ENCODE assay signal across 8 mouse cellular contexts in the genomic region with DNA sequence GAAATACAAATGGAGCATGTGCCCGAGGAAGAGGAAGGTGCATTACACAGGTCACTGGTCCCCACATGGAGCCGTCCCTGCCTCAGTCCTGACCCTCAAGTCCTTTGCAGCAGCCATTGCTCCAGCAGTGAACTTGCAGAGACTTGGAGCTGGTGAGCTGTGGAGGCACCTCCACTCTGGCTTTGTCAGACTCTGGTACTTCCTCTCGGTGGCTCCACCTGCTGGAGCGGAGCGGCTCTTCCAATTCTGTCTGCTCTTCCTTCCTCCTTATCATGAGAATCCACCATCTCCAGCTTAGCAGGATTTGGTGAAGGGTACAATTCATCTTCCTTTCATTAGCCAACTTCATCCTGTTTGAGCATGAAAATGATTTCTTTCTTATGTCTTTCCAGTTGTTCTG.
A peak's percentile ranks its signal among the peaks of the same experiment; 100 is the strongest.
DNase-seq lines count a peak whose midpoint lies in the region; ATAC-seq lines count a peak whose summit lies in the region.

No protein-coding gene starts in this region.

- H3K4me2 ChIP-seq in embryonic facial prominence, embryonic 11.5 days (ENCODE audit: low read depth, low read length): no peak overlapping the region
- no peak overlapping the region for H3K4me2 ChIP-seq in neural tube, embryonic 12.5 days (replicated peaks)

- H3K36me3 ChIP-seq in embryonic facial prominence, embryonic 11.5 days (replicated peaks; ENCODE audit: control insufficient read depth, insufficient read depth, low read depth, low read length): no peaks in the 10 kb centered on the region
- H3K36me3 ChIP-seq in neural tube, embryonic 12.5 days: no peaks in the 10 kb centered on the region

- no peaks in the 10 kb centered on the region for H3K9me3 ChIP-seq in embryonic facial prominence, embryonic 11.5 days (replicated peaks; ENCODE audit: control insufficient read depth, low read length)
- no peaks in the 10 kb centered on the region for H3K9me3 ChIP-seq in neural tube, embryonic 12.5 days

- no peak overlapping the region for H3K9ac ChIP-seq in embryonic facial prominence, embryonic 11.5 days (replicated peaks; ENCODE audit: low read length)
- H3K9ac ChIP-seq in neural tube, embryonic 12.5 days: no peak overlapping the region

- intact Hi-C loops in heart, postnatal 14 days (cut with DNase I): loop anchor here (2.0 to 5.0 kb wide), 2 partner anchors 143 to 313 kb away; no protein-coding TSS in a partner anchor

- WGBS in embryonic facial prominence, embryonic 11.5 days: 56% methylated on average over 5 of the region's 5 CpGs
- 66% methylated on average over 5 of the region's 5 CpGs for WGBS in neural tube, embryonic 12.5 days

- ATAC-seq in embryonic facial prominence, embryonic 11.5 days (replicated peaks; ENCODE audit: insufficient number of reproducible peaks, low FRiP score, low TSS enrichment, low read depth): no peak
- ATAC-seq in neural tube, embryonic 12.5 days (ENCODE audit: low FRiP score, low read depth): 0 out of 2 replicates have a peak, but pooled peaks have one; percentile 41

- no peak overlapping the region for H3K27ac ChIP-seq in embryonic facial prominence, embryonic 11.5 days (replicated peaks; ENCODE audit: low read depth, low read length)
- H3K27ac ChIP-seq in neural tube, embryonic 12.5 days: no peak overlapping the region

- no peaks in the 10 kb centered on the region for H3K27me3 ChIP-seq in embryonic facial prominence, embryonic 11.5 days (ENCODE audit: control insufficient read depth, insufficient read depth, low read length)
- H3K27me3 ChIP-seq in neural tube, embryonic 12.5 days (replicated peaks): no peaks in the 10 kb centered on the region

- H3K4me1 ChIP-seq in embryonic facial prominence, embryonic 11.5 days (ENCODE audit: control insufficient read depth, insufficient read depth, low read length): no peaks in the 10 kb centered on the region
- no peaks in the 10 kb centered on the region for H3K4me1 ChIP-seq in neural tube, embryonic 12.5 days

- no peak overlapping the region for H3K4me3 ChIP-seq in embryonic facial prominence, embryonic 11.5 days (ENCODE audit: low read depth, low read length)
- no peak overlapping the region for H3K4me3 ChIP-seq in neural tube, embryonic 12.5 days

- peak; percentile 43 to 51 for DNase-seq in heart, postnatal 14 days
- no peak for DNase-seq in heart, adult 8-10 months (ENCODE audit: low spot score)
- peak; percentile 36 for DNase-seq in A20 (ENCODE audit: low read depth, low spot score)
- DNase-seq in adrenal gland, postnatal 4 days (ENCODE audit: low spot score in 2 of 2): peak; percentile 4 to 9
- peak; percentile 50 for DNase-seq in embryonic facial prominence, embryonic 11.5 days (ENCODE audit: low spot score)
- DNase-seq in layer of hippocampus, postnatal 10 days (ENCODE audit: low spot score in 2 of 2): peak; percentile 49 to 56
- DNase-seq in MN1 (ENCODE audit: low spot score): no peak

Comparison
In these comparisons a context has a peak if more than half of its experiments do, and no peak if none do; other contexts are left out.
1. DNase-seq: peak in heart, postnatal 14 days (2 of 2), A20 (single experiment), adrenal gland, postnatal 4 days (2 of 2), embryonic facial prominence, embryonic 11.5 days (single experiment) and layer of hippocampus, postnatal 10 days (2 of 2); none in heart, adult 8-10 months (single experiment) and MN1 (single experiment).